Mouse (Mus musculus) ES-E14 (cell line): ENCODE results near the gene Fndc3a.

Experiments
- CHD2 ChIP-seq: IDR thresholded peaks from 2 replicates; pipeline ENCODE4 v1.6.1; 2014; ENCODE audit warnings: mild to moderate bottlenecking, low read depth, low read length, inconsistent platforms
- HCFC1 ChIP-seq: IDR thresholded peaks from 2 replicates; pipeline ENCODE4 v1.6.1; 2012; ENCODE audit warnings: low read length, inconsistent platforms, borderline replicate concordance; ENCODE audit not compliant: insufficient read depth
- ZC3H11A ChIP-seq: IDR thresholded peaks from 2 replicates; pipeline ENCODE4 v1.6.1; 2012; ENCODE audit warnings: low read depth, mild to moderate bottlenecking, inconsistent platforms, low read length, borderline replicate concordance

DNA sequence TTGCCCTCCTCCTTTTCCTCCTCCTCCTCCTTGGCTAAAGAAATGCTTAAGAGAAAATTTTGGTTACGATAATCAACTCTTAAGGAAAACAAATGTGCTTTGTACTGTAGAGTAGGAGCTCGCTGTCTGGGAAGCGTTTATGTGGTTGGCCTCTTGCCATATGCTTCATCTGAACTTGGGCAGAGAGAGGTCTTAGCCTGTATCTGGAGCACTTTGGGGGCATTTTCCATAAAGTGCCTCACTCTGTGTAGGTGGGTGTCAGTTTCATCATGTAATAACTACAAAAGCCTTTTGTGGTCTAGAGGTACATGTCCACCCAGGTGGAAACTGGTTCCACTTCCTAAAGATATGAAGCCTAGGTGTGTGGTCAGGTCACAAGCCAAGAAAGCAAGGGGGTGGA, 31.9 kb upstream of the Fndc3a start:
- TF ChIP-seq HCFC1 (no peak), CHD2 (no peak), ZC3H11A (no peak)
